Mouse (Mus musculus): ENCODE data around the gene Jpt1.

- no peak for TF ChIP-seq POLR2A (IDR thresholded peaks at IDR 0.05; ENCODE audit: borderline replicate concordance, extremely low read depth, low read depth, low read length)
- TF ChIP-seq CTCF (IDR thresholded peaks at IDR 0.05; ENCODE audit: insufficient read depth, low read length), result no peak
Observed at GRCm38 (mm10) chr11:115512407-115513183, 1.6 kb downstream of the Jpt1 start.
